Mouse (Mus musculus): ENCODE data around the gene Doc2a. TPM values are rescaled to one million over a fixed set of nuclear protein-coding genes. Genes with fewer than 3 reads are reported as not detected.

Gene Doc2a
- polyA plus RNA-seq (2012; rRNA removed) (0.02 TPM in 1 of 2 replicates, not detected in the other), polyA plus RNA-seq (2014; fragmentation: Nextera tagmentation; extraction: Ambion mirVana) (0.18 TPM in 1 of 2 replicates, not detected in the other)

DNA sequence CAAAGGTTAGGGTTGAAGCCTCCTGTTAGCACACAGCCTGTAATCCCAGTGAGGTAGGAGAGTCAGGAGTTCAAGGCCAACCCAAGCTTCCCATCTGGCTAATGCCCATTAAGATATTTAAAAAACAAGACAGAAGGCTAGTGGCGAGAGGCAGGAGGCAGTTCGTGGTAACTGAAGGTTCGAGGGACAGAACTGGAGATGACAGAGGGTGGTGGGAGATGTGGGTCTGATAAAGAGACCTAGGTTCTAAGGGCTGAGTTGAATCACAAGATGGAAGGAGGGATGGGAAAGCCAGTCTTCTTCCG is at the start of gene Doc2a:
TSS of gene Doc2a (plus strand) at position 301 of the 305 bp plus-strand sequence.
- DNase-seq (ENCODE audit: low read depth in 3 of 3, low spot score in 3 of 3) (no peak), ATAC-seq (ENCODE audit: insufficient read depth) (no peak)
- no peak for TF ChIP-seq EP300 (IDR thresholded peaks at IDR 0.05; ENCODE audit: low read depth)
- no peak for TF ChIP-seq CTCF (IDR thresholded peaks at IDR 0.05; ENCODE audit: low read depth)
- Histone ChIP-seq H3K9ac (replicated peaks) (0 out of 2 replicates have a peak within 1 kb of the TSS, but pooled peaks have one; percentile 20), H3K4me2 (ENCODE audit: low read depth) (peak within 1 kb of the TSS; percentile 62), H3K27me3 (ENCODE audit: control insufficient read depth, insufficient read depth, low read length) (peaks cover 37% of the 10 kb centered on the region), H3K4me1 (replicated peaks; ENCODE audit: control insufficient read depth in 2 of 2, insufficient read depth in 2 of 2, low read length in 1 of 2) (no peaks in the 10 kb centered on the region), H3K9me3 (ENCODE audit: control insufficient read depth, low read length) (no peaks in the 10 kb centered on the region), H3K4me3 (ENCODE audit: insufficient read depth in 1 of 2, low read depth in 2 of 2, low read length in 2 of 2) (peak within 1 kb of the TSS; percentile 28 to 30; a peak in 3 of 4 replicates), H3K27ac (no peak within 1 kb of the TSS), H3K36me3 (replicated peaks; ENCODE audit: control insufficient read depth, insufficient read depth, low read depth) (no peaks in the 10 kb centered on the region)
- 25% methylated on average over 4 of the region's 4 CpGs for WGBS (ENCODE audit: insufficient replicate concordance)

DNA sequence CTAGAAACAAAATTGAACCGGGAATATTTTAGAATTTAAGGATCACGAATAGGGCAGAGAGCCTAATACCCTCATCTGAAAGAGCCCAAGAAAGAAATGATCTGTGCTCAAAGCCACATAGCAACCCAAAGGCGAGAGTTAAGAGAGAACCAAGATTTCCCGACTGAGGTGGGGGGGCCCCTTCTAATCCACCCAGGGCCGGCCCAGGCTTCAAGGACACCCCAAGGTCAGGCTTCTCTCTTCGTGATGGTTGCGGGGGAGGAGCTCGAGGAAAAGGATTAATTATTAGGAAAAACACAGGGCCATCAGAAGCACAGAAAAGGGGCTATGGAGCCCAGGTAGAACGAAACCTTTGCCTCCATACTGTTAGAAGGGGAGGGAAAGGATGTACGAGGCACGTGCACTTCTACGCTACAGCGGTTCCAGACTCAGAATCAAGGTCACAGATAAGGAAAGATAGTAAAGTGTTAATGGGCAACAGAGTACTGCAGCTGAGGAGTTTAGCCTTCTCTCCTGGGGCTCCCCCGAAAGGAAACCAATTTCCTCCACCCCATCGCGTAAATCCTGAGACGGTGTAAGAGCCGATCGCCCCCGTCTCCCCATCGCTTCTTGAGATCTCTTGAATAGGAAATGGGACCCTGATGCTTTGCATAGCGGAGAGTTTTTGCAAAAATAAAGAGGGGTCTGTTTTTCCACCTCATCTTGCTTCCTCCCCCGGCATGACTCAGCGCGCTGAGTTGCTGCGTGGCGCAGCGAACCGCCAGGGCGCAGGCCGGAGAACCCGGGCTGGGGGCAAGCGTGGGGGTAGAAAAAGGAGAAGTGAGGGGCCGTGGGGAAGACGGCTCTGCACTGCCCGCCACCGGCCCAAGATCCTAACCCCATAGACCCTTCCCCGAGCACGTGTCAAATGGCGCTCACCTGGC is 48.8 kb upstream of the Doc2a start:
- Histone ChIP-seq H3K9me3 (ENCODE audit: control insufficient read depth, low read length) (no peaks in the 10 kb centered on the region), H3K27ac (peak overlapping the region; percentile 84), H3K27me3 (ENCODE audit: control insufficient read depth, insufficient read depth, low read length) (no peaks in the 10 kb centered on the region), H3K4me2 (ENCODE audit: low read depth) (peak overlapping the region; percentile 99), H3K9ac (replicated peaks) (peak overlapping the region; percentile 81), H3K4me3 (ENCODE audit: insufficient read depth in 1 of 2, low read depth in 2 of 2, low read length in 2 of 2) (peak overlapping the region; percentile 70 to 72), H3K36me3 (replicated peaks; ENCODE audit: control insufficient read depth, insufficient read depth, low read depth) (peaks cover 21% of the 10 kb centered on the region), H3K4me1 (replicated peaks; ENCODE audit: control insufficient read depth in 2 of 2, insufficient read depth in 2 of 2, low read length in 1 of 2) (peaks cover 13 to 23% of the 10 kb centered on the region in 2 experiments)
- TF ChIP-seq EP300 (IDR thresholded peaks at IDR 0.05; ENCODE audit: low read depth) (no peak), CTCF (IDR thresholded peaks at IDR 0.05; ENCODE audit: low read depth) (no peak; the same call in 1 of the 2 replicates)
- DNase-seq (ENCODE audit: low read depth in 3 of 3, low spot score in 3 of 3) (no peak), ATAC-seq (ENCODE audit: insufficient read depth) (peak; percentile 52)
- WGBS (ENCODE audit: insufficient replicate concordance) = under 1% methylated on average over 40 of the region's 40 CpGs

DNA sequence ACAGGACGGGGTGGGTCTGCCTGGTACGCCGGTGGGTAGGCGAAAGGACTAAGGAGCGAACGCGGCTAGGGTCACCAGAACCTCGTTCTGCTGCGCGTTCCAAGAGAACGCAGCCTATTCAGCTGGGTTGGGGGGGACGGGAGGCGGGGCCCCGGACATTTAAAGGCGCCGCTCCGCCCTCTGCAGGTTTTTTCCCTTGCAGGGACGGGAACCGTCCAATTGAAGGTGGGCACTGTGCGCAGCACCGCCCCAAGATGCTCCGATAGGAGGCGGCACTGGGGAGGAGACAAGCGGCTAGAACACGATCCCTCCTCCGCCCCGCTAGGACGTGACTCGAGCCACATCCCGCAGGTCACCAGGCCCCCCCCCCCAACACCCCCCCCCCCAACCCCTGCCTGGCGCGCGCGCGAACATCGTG is 48.2 kb upstream of the Doc2a start:
- Histone ChIP-seq H3K36me3 (replicated peaks; ENCODE audit: control insufficient read depth, insufficient read depth, low read depth) (peaks cover 21% of the 10 kb centered on the region), H3K27me3 (ENCODE audit: control insufficient read depth, insufficient read depth, low read length) (no peaks in the 10 kb centered on the region), H3K4me1 (replicated peaks; ENCODE audit: control insufficient read depth in 2 of 2, insufficient read depth in 2 of 2, low read length in 1 of 2) (peaks cover 13 to 23% of the 10 kb centered on the region in 2 experiments), H3K9me3 (ENCODE audit: control insufficient read depth, low read length) (no peaks in the 10 kb centered on the region), H3K4me3 (ENCODE audit: insufficient read depth in 1 of 2, low read depth in 2 of 2, low read length in 2 of 2) (peak overlapping the region; percentile 70 to 72), H3K27ac (peak overlapping the region; percentile 84), H3K4me2 (ENCODE audit: low read depth) (peak overlapping the region; percentile 99), H3K9ac (replicated peaks) (peak overlapping the region; percentile 81)
- under 1% methylated on average over 30 of the region's 36 CpGs for WGBS (ENCODE audit: insufficient replicate concordance)
- ATAC-seq (ENCODE audit: insufficient read depth) = peak; percentile 94
- DNase-seq (ENCODE audit: low read depth in 3 of 3, low spot score in 3 of 3) = peak; percentile 89 to 93 (median 92)
- no peak for TF ChIP-seq CTCF (IDR thresholded peaks at IDR 0.05; ENCODE audit: low read depth)
- no peak for TF ChIP-seq EP300 (IDR thresholded peaks at IDR 0.05; ENCODE audit: low read depth)

DNA sequence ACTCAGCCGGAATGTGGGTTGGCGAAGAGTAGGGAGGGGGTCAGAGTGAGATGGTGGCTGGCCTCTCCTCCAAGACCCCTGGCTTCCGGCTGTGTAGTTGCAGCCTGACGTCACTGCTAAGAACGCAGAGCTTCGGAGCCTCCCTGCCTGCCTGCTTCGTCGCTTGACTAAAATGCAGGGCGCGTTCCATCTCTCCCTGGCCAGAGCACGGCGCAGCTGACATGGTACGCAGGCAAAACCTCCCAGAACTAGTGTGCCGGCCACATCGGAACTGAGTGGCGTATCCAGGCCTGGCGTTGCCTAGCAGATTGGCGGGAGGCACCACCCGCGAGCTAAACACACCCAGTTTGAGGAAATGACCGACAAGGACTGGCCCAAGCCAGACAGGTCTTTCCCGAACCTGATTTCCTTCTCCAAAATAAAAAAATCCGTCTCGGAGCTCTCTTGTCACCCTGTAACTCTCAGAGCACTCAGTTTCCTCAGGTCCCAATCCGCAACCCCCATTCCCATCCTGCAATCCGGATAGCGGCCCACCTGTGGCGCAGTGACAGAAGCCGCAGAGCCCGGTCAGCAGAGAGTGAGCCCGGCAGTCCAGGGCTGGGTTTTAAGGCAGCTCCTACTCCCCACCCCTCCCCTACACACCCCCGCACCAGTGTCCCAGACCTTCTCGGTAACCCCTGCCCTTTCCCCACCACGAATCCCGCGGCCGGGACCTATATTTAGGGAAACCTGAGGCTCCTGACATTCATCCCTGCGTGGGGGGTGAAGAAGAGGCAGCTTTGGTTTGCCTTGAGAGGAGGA is 47.5 kb upstream of the Doc2a start:
- H3K9me3 ChIP-seq (ENCODE audit: control insufficient read depth, low read length) = no peaks in the 10 kb centered on the region
- peaks cover 20% of the 10 kb centered on the region for H3K36me3 ChIP-seq (replicated peaks; ENCODE audit: control insufficient read depth, insufficient read depth, low read depth)
- no peak for TF ChIP-seq EP300 (IDR thresholded peaks at IDR 0.05; ENCODE audit: low read depth)
- TF ChIP-seq CTCF (IDR thresholded peaks at IDR 0.05; ENCODE audit: low read depth) = peak; percentile 71
- WGBS (ENCODE audit: insufficient replicate concordance) = 4% methylated on average over 38 of the region's 38 CpGs
- H3K4me2 ChIP-seq (ENCODE audit: low read depth) = peak overlapping the region; percentile 99
- peak overlapping the region; percentile 66 for H3K9ac ChIP-seq (replicated peaks)
- no peaks in the 10 kb centered on the region for H3K27me3 ChIP-seq (ENCODE audit: control insufficient read depth, insufficient read depth, low read length)
- peak overlapping the region; percentile 70 to 72 for H3K4me3 ChIP-seq (ENCODE audit: insufficient read depth in 1 of 2, low read depth in 2 of 2, low read length in 2 of 2)
- peak overlapping the region; percentile 71 for H3K27ac ChIP-seq
- DNase-seq (ENCODE audit: low read depth in 3 of 3, low spot score in 3 of 3) (peak in 1 of 3 experiments; percentile 73), ATAC-seq (ENCODE audit: insufficient read depth) (peak; percentile 73)
- peaks cover 13 to 23% of the 10 kb centered on the region in 2 experiments for H3K4me1 ChIP-seq (replicated peaks; ENCODE audit: control insufficient read depth in 2 of 2, insufficient read depth in 2 of 2, low read length in 1 of 2)

Measured in liver, embryonic 14.5 days (tissue).